Mouse (Mus musculus) monocyte, adult 5-6 weeks (primary cell): Measurements from ENCODE around the gene Fhad1. TPM values are rescaled to one million over a fixed set of nuclear protein-coding genes. Genes with fewer than 3 reads are reported as not detected.
A peak's percentile ranks its signal among the peaks of the same experiment; 100 is the strongest.

Source experiments
- ATAC-seq: fragments of 153-309, 156-312 bp; replicated peaks from 2 replicates; pipeline ENCODE4 v1.8.0; 2017; ENCODE audit warnings: mild to moderate bottlenecking; ENCODE audit not compliant: low TSS enrichment, insufficient number of reproducible peaks, severe bottlenecking, poor library complexity, low FRiP score
- total RNA-seq: library from RNA; stranded (forward); fragments of 200-1000, 200-491, 200-594 nt; gene quantifications from 3 replicates; pipeline ENCODE4 v1.2.3, GENCODE M21; 2017

The Fhad1 gene
- total RNA-seq, 1 experiment from 2014 or later: 0.38 TPM

GRCm38 (mm10) chr4:141858501-141858900 is 156.4 kb downstream of the Fhad1 start:
- no peak for ATAC-seq

DNA sequence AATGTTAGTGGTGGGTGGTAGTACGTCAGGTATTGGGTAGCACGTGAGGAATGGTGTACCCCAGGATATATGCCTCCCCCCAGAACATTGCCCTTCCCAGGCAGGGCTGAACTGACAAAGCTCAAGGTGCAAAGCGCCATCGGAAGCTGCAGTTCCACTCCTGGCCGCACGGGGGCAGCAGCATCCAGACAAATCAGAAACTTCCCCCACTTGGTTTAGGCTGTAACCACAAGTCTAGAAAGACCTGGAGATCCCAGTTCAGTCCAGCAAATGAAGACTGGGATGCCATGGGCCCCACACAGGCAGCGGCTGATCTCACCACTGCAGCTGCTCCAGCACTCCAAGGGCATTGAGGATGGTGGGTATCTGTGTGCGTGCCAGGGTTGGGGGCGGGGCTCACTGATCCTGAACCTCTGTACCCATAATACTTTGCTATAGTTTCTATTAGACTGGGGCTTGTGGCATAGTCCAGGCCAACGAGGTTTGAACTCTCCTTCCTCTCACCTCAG is 157.4 kb downstream of the Fhad1 start:
- peak; percentile 48 for ATAC-seq

GRCm38 (mm10) chr4:141853437-141853836 is 161.4 kb downstream of the Fhad1 start:
- ATAC-seq: peak; percentile 18

- no peak for ATAC-seq
Observed at GRCm38 (mm10) chr4:141845999-141846398, 168.9 kb downstream of the Fhad1 start, which contains the start of gene Ctrc. Ctrc (minus strand) TSS chr4:141846359.

Other genes with a start within 250 kb of the Fhad1 start
- 5.1 to 7.6 TPM (median 6.4 TPM) in 3 replicates for gene Dnajc16, start 224.2 kb downstream of the Fhad1 start, total RNA-seq
- gene Casp9, start 221.5 kb downstream of the Fhad1 start, total RNA-seq: 23.4 to 41.6 TPM (median 39.5 TPM) in 3 replicates
- not detected in 3 replicates for gene Cela2a, start 188.9 kb downstream of the Fhad1 start, total RNA-seq
- gene Ctrc, start 168.7 kb downstream of the Fhad1 start, total RNA-seq: not detected in 3 replicates
- 190 to 273 TPM (median 198 TPM) in 3 replicates for gene Efhd2, start 140.2 kb downstream of the Fhad1 start, total RNA-seq
- gene Tmem51, start 69.2 kb upstream of the Fhad1 start, total RNA-seq: 57.2 to 77.8 TPM (median 58.7 TPM) in 3 replicates
- gene Kazn, start 224.3 kb upstream of the Fhad1 start, total RNA-seq: not detected in 3 replicates